Mouse (Mus musculus) ES-Bruce4 (cell line): ENCODE data around the gene Prrc2b.

Source experiments
- CTCF ChIP-seq: IDR thresholded peaks from one replicate; pipeline ENCODE4 v1.8.1; 2011; ENCODE audit warnings: low read depth, low read length
- POLR2A ChIP-seq: IDR thresholded peaks from one replicate; pipeline ENCODE4 v1.8.1; 2011; ENCODE audit warnings: low read length; ENCODE audit not compliant: insufficient read depth

- no peak for TF ChIP-seq POLR2A
- TF ChIP-seq CTCF: peak; percentile 83
These were observed 7.8 kb downstream of the Prrc2b start for GRCm38 (mm10) chr2:32158616-32159239.
